Mouse (Mus musculus) embryo, embryonic 10.5 days (tissue): ENCODE results near the gene 1700024B05Rik.
"Not testable (repeated sequence)": the region's sequence is repeated elsewhere in the genome, so short reads cannot be mapped to it uniquely, and the experiment has no call there.

Source experiments
- DNase-seq: peaks from one replicate; pipeline ENCODE4 v3.0.0-alpha.2; 2015; ENCODE audit warnings: low spot score

The 1700024B05Rik gene

GRCm38 (mm10) chr14:41943695-41944094, at the start of gene 1700024B05Rik:
Gene 1700024B05Rik, plus strand, starts transcription at chr14:41943995.
- not testable (repeated sequence) for DNase-seq

- DNase-seq, result not testable (repeated sequence)
These were observed 36.6 kb upstream of the 1700024B05Rik start, which contains the start of gene Gm7980 for GRCm38 (mm10) chr14:41907190-41907589. Gene Gm7980, minus strand, starts transcription at chr14:41907290.

- not testable (repeated sequence) for DNase-seq
These were observed 19.1 kb upstream of the 1700024B05Rik start, which contains the start of gene 1700049E17Rik1 for GRCm38 (mm10) chr14:41924649-41925048. Gene 1700049E17Rik1, plus strand, starts transcription at chr14:41924949.

- DNase-seq, result not testable (repeated sequence)
These were observed 20.3 kb downstream of the 1700024B05Rik start for GRCm38 (mm10) chr14:41964095-41964494.

- not testable (repeated sequence) for DNase-seq
These were observed 24.0 kb downstream of the 1700024B05Rik start, which contains the start of gene Gm6401 for GRCm38 (mm10) chr14:41967827-41968226. Gene Gm6401, minus strand, starts transcription at chr14:41967927.

- not testable (repeated sequence) for DNase-seq
These were observed 24.8 kb downstream of the 1700024B05Rik start for GRCm38 (mm10) chr14:41968596-41968995.

- not testable (repeated sequence) for DNase-seq
These were observed 39.4 kb downstream of the 1700024B05Rik start, which contains the start of gene Gm3543 for GRCm38 (mm10) chr14:41983225-41983624. Gene Gm3543, minus strand, starts transcription at chr14:41983325.
